Mouse (Mus musculus): Measurements from ENCODE around the gene Fzd5. TPM values are rescaled to one million over a fixed set of nuclear protein-coding genes. Genes with fewer than 3 reads are reported as not detected.

Fzd5 gene
- 0.37 and 0.62 TPM in 2 replicates for polyA plus RNA-seq (2016; fragmentation: Nextera tagmentation; extraction: Ambion mirVana)

- Histone ChIP-seq H3K9me3 (no peaks in the 10 kb centered on the region), H3K36me3 (no peaks in the 10 kb centered on the region), H3K27me3 (ENCODE audit: insufficient read depth, poor library complexity, severe bottlenecking) (peaks cover 65% of the 10 kb centered on the region), H3K27ac (peak within 1 kb of the TSS; percentile 84), H3K4me1 (replicated peaks) (peaks cover 61% of the 10 kb centered on the region), H3K4me3 (peak within 1 kb of the TSS; percentile 73)
- 1% methylated on average over 69 of the region's 73 CpGs for WGBS
- DNase-seq (ENCODE audit: low spot score) = peak; percentile 94
These were observed at the start of gene Fzd5 for GRCm38 (mm10) chr1:64737502-64738179. Fzd5 (minus strand) TSS chr1:64737751.

GRCm38 (mm10) chr1:64779863-64780262, 42.3 kb upstream of the Fzd5 start:
- Histone ChIP-seq H3K36me3 (no peaks in the 10 kb centered on the region), H3K4me3 (peak overlapping the region; percentile 26), H3K27me3 (ENCODE audit: insufficient read depth, poor library complexity, severe bottlenecking) (0 out of 2 replicates have a peak, but pooled peaks cover 14% of the 10 kb centered on the region), H3K9me3 (no peaks in the 10 kb centered on the region), H3K4me1 (replicated peaks) (peaks cover 20% of the 10 kb centered on the region), H3K27ac (peak overlapping the region; percentile 67)
- WGBS = 30% methylated on average over 12 of the region's 12 CpGs
- DNase-seq (ENCODE audit: low spot score) = peak; percentile 36

- no peak for DNase-seq (ENCODE audit: low spot score)
- Histone ChIP-seq H3K4me3 (peak overlapping the region; percentile 26), H3K4me1 (replicated peaks) (peaks cover 20% of the 10 kb centered on the region), H3K9me3 (no peaks in the 10 kb centered on the region), H3K36me3 (no peaks in the 10 kb centered on the region), H3K27me3 (ENCODE audit: insufficient read depth, poor library complexity, severe bottlenecking) (0 out of 2 replicates have a peak, but pooled peaks cover 14% of the 10 kb centered on the region), H3K27ac (peak overlapping the region; percentile 67)
- 35% methylated on average over 5 of the region's 5 CpGs for WGBS
These were observed 41.9 kb upstream of the Fzd5 start for GRCm38 (mm10) chr1:64779415-64779814.

- DNase-seq (ENCODE audit: low spot score) = no peak
- H3K9me3 ChIP-seq = no peaks in the 10 kb centered on the region
- no peak overlapping the region for H3K4me3 ChIP-seq
- H3K36me3 ChIP-seq = no peaks in the 10 kb centered on the region
- no peak overlapping the region for H3K27ac ChIP-seq
- 83% methylated on average over 4 of the region's 4 CpGs for WGBS
- H3K27me3 ChIP-seq (ENCODE audit: insufficient read depth, poor library complexity, severe bottlenecking) = 0 out of 2 replicates have a peak, but pooled peaks cover 10% of the 10 kb centered on the region
- H3K4me1 ChIP-seq (replicated peaks) = no peaks in the 10 kb centered on the region
These were observed 35.8 kb upstream of the Fzd5 start for GRCm38 (mm10) chr1:64773305-64773704.

- no peak for DNase-seq (ENCODE audit: low spot score)
- 78% methylated on average over 6 of the region's 6 CpGs for WGBS
- no peaks in the 10 kb centered on the region for H3K9me3 ChIP-seq
- H3K27ac ChIP-seq = no peak overlapping the region
- H3K4me3 ChIP-seq = no peak overlapping the region
- H3K36me3 ChIP-seq = no peaks in the 10 kb centered on the region
- H3K4me1 ChIP-seq (replicated peaks) = no peaks in the 10 kb centered on the region
- H3K27me3 ChIP-seq (ENCODE audit: insufficient read depth, poor library complexity, severe bottlenecking) = no peaks in the 10 kb centered on the region
These were observed 32.6 kb upstream of the Fzd5 start for GRCm38 (mm10) chr1:64770169-64770568.

GRCm38 (mm10) chr1:64761646-64762045, 24.1 kb upstream of the Fzd5 start:
- DNase-seq (ENCODE audit: low spot score) = no peak
- 78% methylated on average over 4 of the region's 4 CpGs for WGBS
- no peaks in the 10 kb centered on the region for H3K4me1 ChIP-seq (replicated peaks)
- H3K27me3 ChIP-seq (ENCODE audit: insufficient read depth, poor library complexity, severe bottlenecking) = no peaks in the 10 kb centered on the region
- H3K9me3 ChIP-seq = no peaks in the 10 kb centered on the region
- H3K27ac ChIP-seq = no peak overlapping the region
- H3K4me3 ChIP-seq = no peak overlapping the region
- no peaks in the 10 kb centered on the region for H3K36me3 ChIP-seq

GRCm38 (mm10) chr1:64757766-64758165, 20.2 kb upstream of the Fzd5 start:
- 89% methylated on average over 5 of the region's 5 CpGs for WGBS
- no peak for DNase-seq (ENCODE audit: low spot score)

GRCm38 (mm10) chr1:64757254-64757653, 19.7 kb upstream of the Fzd5 start:
- WGBS = 29% methylated on average over 2 of the region's 2 CpGs
- DNase-seq (ENCODE audit: low spot score) = no peak
- Histone ChIP-seq H3K4me3 (no peak overlapping the region), H3K36me3 (no peaks in the 10 kb centered on the region), H3K9me3 (no peaks in the 10 kb centered on the region), H3K4me1 (replicated peaks) (peaks cover 3% of the 10 kb centered on the region; the same call in 1 of the 2 replicates), H3K27ac (no peak overlapping the region), H3K27me3 (ENCODE audit: insufficient read depth, poor library complexity, severe bottlenecking) (no peaks in the 10 kb centered on the region)

More at GRCm38 (mm10) chr1:64757766-64758165, 20.2 kb upstream of the Fzd5 start:
- H3K36me3 ChIP-seq = no peaks in the 10 kb centered on the region
- no peak overlapping the region for H3K27ac ChIP-seq
- H3K9me3 ChIP-seq = no peaks in the 10 kb centered on the region
- H3K4me3 ChIP-seq = no peak overlapping the region
- no peaks in the 10 kb centered on the region for H3K27me3 ChIP-seq (ENCODE audit: insufficient read depth, poor library complexity, severe bottlenecking)
- H3K4me1 ChIP-seq (replicated peaks) = peaks cover 3% of the 10 kb centered on the region; the same call in 1 of the 2 replicates

GRCm38 (mm10) chr1:64756640-64757030, 19.1 kb upstream of the Fzd5 start:
- Histone ChIP-seq H3K27ac (no peak overlapping the region), H3K4me1 (replicated peaks) (peaks cover 3% of the 10 kb centered on the region; the same call in 1 of the 2 replicates), H3K9me3 (no peaks in the 10 kb centered on the region), H3K27me3 (ENCODE audit: insufficient read depth, poor library complexity, severe bottlenecking) (no peaks in the 10 kb centered on the region), H3K36me3 (no peaks in the 10 kb centered on the region), H3K4me3 (no peak overlapping the region)
- WGBS = 78% methylated on average over 10 of the region's 10 CpGs
- DNase-seq (ENCODE audit: low spot score) = no peak

GRCm38 (mm10) chr1:64755971-64756639, 18.6 kb upstream of the Fzd5 start:
- peaks cover 3% of the 10 kb centered on the region; the same call in 1 of the 2 replicates for H3K4me1 ChIP-seq (replicated peaks)
- H3K27me3 ChIP-seq (ENCODE audit: insufficient read depth, poor library complexity, severe bottlenecking) = no peaks in the 10 kb centered on the region

GRCm38 (mm10) chr1:64754658-64755057, 17.1 kb upstream of the Fzd5 start:
- Histone ChIP-seq H3K4me1 (replicated peaks) (peaks cover 3% of the 10 kb centered on the region; the same call in 1 of the 2 replicates), H3K4me3 (no peak overlapping the region), H3K27me3 (ENCODE audit: insufficient read depth, poor library complexity, severe bottlenecking) (no peaks in the 10 kb centered on the region), H3K27ac (no peak overlapping the region), H3K9me3 (no peaks in the 10 kb centered on the region), H3K36me3 (no peaks in the 10 kb centered on the region)
- no peak for DNase-seq (ENCODE audit: low spot score)
- 89% methylated on average over 5 of the region's 5 CpGs for WGBS

More at GRCm38 (mm10) chr1:64755971-64756639, 18.6 kb upstream of the Fzd5 start:
- Histone ChIP-seq H3K36me3 (no peaks in the 10 kb centered on the region), H3K4me3 (no peak overlapping the region), H3K9me3 (no peaks in the 10 kb centered on the region), H3K27ac (no peak overlapping the region)
- no peak for DNase-seq (ENCODE audit: low spot score)
- WGBS = 80% methylated on average over 7 of the region's 7 CpGs

- Histone ChIP-seq H3K27ac (no peak overlapping the region), H3K36me3 (no peaks in the 10 kb centered on the region), H3K27me3 (ENCODE audit: insufficient read depth, poor library complexity, severe bottlenecking) (no peaks in the 10 kb centered on the region), H3K4me1 (replicated peaks) (peaks cover 3% of the 10 kb centered on the region; the same call in 1 of the 2 replicates), H3K9me3 (no peaks in the 10 kb centered on the region), H3K4me3 (no peak overlapping the region)
- 74% methylated on average over 7 of the region's 7 CpGs for WGBS
- no peak for DNase-seq (ENCODE audit: low spot score)
These were observed 16.1 kb upstream of the Fzd5 start for GRCm38 (mm10) chr1:64753668-64754067.

GRCm38 (mm10) chr1:64753109-64753508, 15.6 kb upstream of the Fzd5 start:
- DNase-seq (ENCODE audit: low spot score) = no peak
- Histone ChIP-seq H3K4me3 (no peak overlapping the region), H3K4me1 (replicated peaks) (peaks cover 3% of the 10 kb centered on the region; the same call in 1 of the 2 replicates), H3K9me3 (no peaks in the 10 kb centered on the region), H3K27ac (no peak overlapping the region), H3K27me3 (ENCODE audit: insufficient read depth, poor library complexity, severe bottlenecking) (0 out of 2 replicates have a peak, but pooled peaks cover 4% of the 10 kb centered on the region), H3K36me3 (no peaks in the 10 kb centered on the region)
- WGBS = 91% methylated on average over 8 of the region's 8 CpGs
